Mouse (Mus musculus) ES-Bruce4 (cell line): Measurements from ENCODE around the gene Parp3. TPM values are rescaled to one million over a fixed set of nuclear protein-coding genes. Genes with fewer than 3 reads are reported as not detected.

Source experiments
- H3K27ac ChIP-seq: 2 replicates; pipeline ENCODE4 v1.5.1; 2012; ENCODE audit warnings: low read length, inconsistent platforms; ENCODE audit not compliant: insufficient read depth
- H3K27me3 ChIP-seq: 2 replicates; pipeline ENCODE4 v1.6.1; 2012; ENCODE audit warnings: mild to moderate bottlenecking, low read length, inconsistent platforms; ENCODE audit not compliant: control insufficient read depth, poor library complexity, insufficient read depth, severe bottlenecking
- H3K36me3 ChIP-seq: 2 replicates; pipeline ENCODE4 v1.6.1; 2012; ENCODE audit warnings: inconsistent platforms, mild to moderate bottlenecking, low read length, moderate library complexity; ENCODE audit not compliant: control insufficient read depth, poor library complexity, insufficient read depth, severe bottlenecking
- H3K4me1 ChIP-seq: one replicate; pipeline ENCODE4 v1.8.1; 2011; ENCODE audit warnings: low read length; ENCODE audit not compliant: control insufficient read depth, insufficient read depth
- H3K4me3 ChIP-seq: 2 replicates; pipeline ENCODE4 v1.5.1; 2011; ENCODE audit warnings: low read depth, mild to moderate bottlenecking, low read length
- H3K9ac ChIP-seq: 2 replicates; pipeline ENCODE4 v1.6.1; 2012; ENCODE audit warnings: low read depth, mild to moderate bottlenecking, inconsistent platforms; ENCODE audit not compliant: poor library complexity, severe bottlenecking
- H3K9me3 ChIP-seq: replicated peaks from 2 replicates; pipeline ENCODE4 v1.6.1; 2012; ENCODE audit warnings: mild to moderate bottlenecking, low read length, inconsistent platforms; ENCODE audit not compliant: control insufficient read depth, poor library complexity, insufficient read depth, severe bottlenecking
- CTCF ChIP-seq: IDR thresholded peaks from one replicate; pipeline ENCODE4 v1.8.1; 2011; ENCODE audit warnings: low read depth, low read length
- EP300 ChIP-seq: IDR thresholded peaks from 2 replicates; pipeline ENCODE4 v1.6.1; 2011; ENCODE audit warnings: low read depth, low read length; ENCODE audit not compliant: insufficient read depth
- POLR2A ChIP-seq: IDR thresholded peaks from one replicate; pipeline ENCODE4 v1.8.1; 2011; ENCODE audit warnings: low read length; ENCODE audit not compliant: insufficient read depth
- polyA plus RNA-seq: library from polyadenylated mRNA; stranded (reverse); fragments of >200 nt; gene quantifications from 2 replicates; pipeline ENCODE4 v1.2.4, GENCODE M21; 2011; ENCODE audit warnings: low read depth; ENCODE audit not compliant: missing spikeins, insufficient read depth, insufficient read length

Parp3 gene
- 5.1 and 8.0 TPM in 2 replicates for polyA plus RNA-seq

GRCm38 (mm10) chr9:106476924-106477484 is at the start of gene Parp3:
Gene Parp3, minus strand, starts transcription at chr9:106476949.
- Histone ChIP-seq H3K4me1 (peaks cover 2% of the 10 kb centered on the region), H3K36me3 (peaks cover 8% of the 10 kb centered on the region), H3K27ac (peak within 1 kb of the TSS; percentile 10; the same call in 1 of the 2 replicates), H3K27me3 (no peaks in the 10 kb centered on the region), H3K9ac (peak within 1 kb of the TSS; percentile 86), H3K4me3 (peak within 1 kb of the TSS; percentile 96), H3K9me3 (no peaks in the 10 kb centered on the region)
- TF ChIP-seq POLR2A (no peak), CTCF (peak; percentile 93)

- Histone ChIP-seq H3K9ac (no peak overlapping the region), H3K27me3 (no peaks in the 10 kb centered on the region), H3K27ac (no peak overlapping the region), H3K4me3 (no peak overlapping the region), H3K9me3 (no peaks in the 10 kb centered on the region), H3K36me3 (no peaks in the 10 kb centered on the region), H3K4me1 (no peaks in the 10 kb centered on the region)
- TF ChIP-seq POLR2A = no peak
- no peak for TF ChIP-seq EP300
- TF ChIP-seq CTCF = no peak
These were observed 43.2 kb upstream of the Parp3 start for GRCm38 (mm10) chr9:106519909-106520308.

GRCm38 (mm10) chr9:106519433-106519832 is 42.7 kb upstream of the Parp3 start:
- Histone ChIP-seq H3K9ac (no peak overlapping the region), H3K4me3 (no peak overlapping the region), H3K27ac (no peak overlapping the region), H3K36me3 (no peaks in the 10 kb centered on the region), H3K9me3 (no peaks in the 10 kb centered on the region), H3K4me1 (no peaks in the 10 kb centered on the region), H3K27me3 (no peaks in the 10 kb centered on the region)
- TF ChIP-seq POLR2A = no peak

DNA sequence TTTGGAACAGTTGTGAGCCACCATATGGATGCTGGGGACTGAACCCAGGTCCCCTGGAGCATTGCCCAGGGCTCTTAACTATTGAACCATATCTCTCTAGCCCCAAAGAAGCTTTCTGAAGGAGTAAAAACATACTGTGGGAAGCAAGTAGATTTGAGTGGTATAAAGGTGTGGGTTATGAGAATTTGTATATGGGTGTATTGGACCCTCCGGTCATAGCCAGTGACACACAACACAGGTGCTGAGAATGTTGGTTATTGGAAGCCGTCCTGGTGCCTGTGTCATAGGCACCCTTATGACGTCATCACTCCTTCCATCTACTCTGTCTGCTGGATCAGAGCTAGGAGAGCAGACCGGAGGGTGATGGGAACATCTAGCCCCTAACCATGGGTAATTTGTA is 37.5 kb upstream of the Parp3 start, which contains the start of gene Iqcf5:
Gene Iqcf5 (plus strand): TSS at position 301 of the 400 bp plus-strand sequence.
- Histone ChIP-seq H3K36me3 (no peaks in the 10 kb centered on the region), H3K27ac (no peak within 1 kb of the TSS), H3K4me1 (no peaks in the 10 kb centered on the region), H3K27me3 (no peaks in the 10 kb centered on the region), H3K9ac (no peak within 1 kb of the TSS), H3K9me3 (no peaks in the 10 kb centered on the region), H3K4me3 (no peak within 1 kb of the TSS)
- no peak for TF ChIP-seq EP300
- no peak for TF ChIP-seq CTCF
- TF ChIP-seq POLR2A = no peak

DNA sequence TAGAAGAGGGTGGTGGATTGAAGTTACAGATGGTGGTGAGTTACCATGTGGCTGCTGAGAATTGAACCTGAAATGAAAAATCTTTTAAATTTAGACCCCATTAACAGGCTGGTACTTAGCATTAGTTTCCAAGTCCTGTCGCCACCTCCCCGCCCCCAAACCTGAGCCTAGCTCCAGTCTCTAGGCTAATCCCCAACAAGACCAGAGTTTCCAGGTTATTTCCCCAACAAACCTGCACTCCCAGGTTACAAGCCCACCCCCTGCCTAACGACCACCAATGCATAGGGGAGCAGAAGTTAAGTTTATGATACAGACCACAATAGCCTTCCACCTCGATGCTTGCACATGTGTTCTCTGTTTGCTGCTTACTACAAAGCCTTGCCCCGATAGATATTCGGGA is 36.8 kb upstream of the Parp3 start:
- H3K27ac ChIP-seq = no peak overlapping the region
- H3K4me1 ChIP-seq = no peaks in the 10 kb centered on the region
- no peaks in the 10 kb centered on the region for H3K27me3 ChIP-seq
- no peak overlapping the region for H3K9ac ChIP-seq
- H3K4me3 ChIP-seq = no peak overlapping the region
- TF ChIP-seq CTCF = no peak
- TF ChIP-seq POLR2A = no peak
- no peak for TF ChIP-seq EP300
- no peaks in the 10 kb centered on the region for H3K36me3 ChIP-seq
- H3K9me3 ChIP-seq = no peaks in the 10 kb centered on the region

- Histone ChIP-seq H3K9ac (no peak overlapping the region), H3K27ac (no peak overlapping the region), H3K36me3 (no peaks in the 10 kb centered on the region), H3K4me3 (no peak overlapping the region), H3K4me1 (no peaks in the 10 kb centered on the region), H3K27me3 (no peaks in the 10 kb centered on the region), H3K9me3 (no peaks in the 10 kb centered on the region)
- no peak for TF ChIP-seq CTCF
- TF ChIP-seq EP300 = no peak
- TF ChIP-seq POLR2A = no peak
These were observed 36.1 kb upstream of the Parp3 start for GRCm38 (mm10) chr9:106512729-106513450.
